Mouse (Mus musculus): ENCODE results near the gene Irs2.

DNA sequence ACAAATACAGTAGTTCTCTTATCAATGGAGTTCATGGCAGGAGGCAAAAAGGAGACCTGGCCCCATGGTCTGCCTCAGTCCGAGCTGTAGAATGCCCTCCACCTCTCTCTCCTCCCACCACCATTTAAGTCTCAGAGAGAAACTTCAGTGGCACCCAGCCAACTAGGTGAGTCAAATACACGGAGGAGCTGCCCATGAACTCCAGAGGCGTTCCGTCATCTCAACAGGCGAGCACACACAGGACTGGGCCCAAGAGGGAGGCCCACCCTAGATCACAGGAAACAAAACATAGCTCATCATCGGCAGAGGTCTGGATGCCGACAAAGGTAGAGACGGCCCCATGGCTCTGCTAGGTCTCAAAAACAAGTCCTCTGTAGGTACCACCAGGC lies 47.9 kb upstream of the Irs2 start:
- TF ChIP-seq GATA1 (IDR thresholded peaks at IDR 0.05; ENCODE audit: low read length) = no peak
- no peak for TF ChIP-seq TAL1 (IDR thresholded peaks at IDR 0.05; ENCODE audit: low read length)
